Mouse (Mus musculus) midbrain, embryonic 11.5 days (tissue): Measurements from ENCODE around the gene Apln. TPM values are rescaled to one million over a fixed set of nuclear protein-coding genes. Genes with fewer than 3 reads are reported as not detected.
A peak's percentile ranks its signal among the peaks of the same experiment; 100 is the strongest.

Experiments used
- ATAC-seq: fragments of 200-750 bp; cut with Nextera tagmentation; 2 replicates; pipeline ENCODE4 v1.8.0; 2017; ENCODE audit warnings: moderate TSS enrichment, moderate library complexity; ENCODE audit not compliant: low FRiP score
- DNase-seq: peaks from one replicate; pipeline ENCODE4 v3.0.0; 2015; ENCODE audit warnings: low spot score; ENCODE audit errors: missing footprints
- H3K27ac ChIP-seq: fragments of 300-500 bp; sonication (generic); 2 replicates; pipeline ENCODE4 v1.5.1; 2014; ENCODE audit warnings: low read depth, low read length
- H3K27me3 ChIP-seq: fragments of 300-500 bp; sonication (generic); 2 replicates; pipeline ENCODE4 v1.6.1; 2014; ENCODE audit warnings: mild to moderate bottlenecking, low read length, moderate library complexity, mixed read lengths; ENCODE audit not compliant: control insufficient read depth, insufficient read depth
- H3K36me3 ChIP-seq: fragments of 300-500 bp; sonication (generic); 2 replicates; pipeline ENCODE4 v1.6.1; 2014; ENCODE audit warnings: mild to moderate bottlenecking, low read length, moderate library complexity, mixed read lengths; ENCODE audit not compliant: control insufficient read depth, insufficient read depth
- H3K4me1 ChIP-seq: fragments of 300-500 bp; sonication (generic); 2 replicates; pipeline ENCODE4 v1.6.1; 2014; ENCODE audit warnings: low read length; ENCODE audit not compliant: control insufficient read depth, insufficient read depth
- H3K4me2 ChIP-seq: fragments of 300-500 bp; sonication (generic); 2 replicates; pipeline ENCODE4 v1.6.1; 2014; ENCODE audit warnings: mild to moderate bottlenecking, moderate library complexity
- H3K4me3 ChIP-seq: fragments of 300-500 bp; sonication (generic); 2 replicates; pipeline ENCODE4 v1.5.1; 2014; ENCODE audit warnings: low read depth, low read length
- H3K9ac ChIP-seq: fragments of 300-500 bp; sonication (generic); 2 replicates; pipeline ENCODE4 v1.6.1; 2014; ENCODE audit warnings: low read length
- H3K9me3 ChIP-seq: fragments of 300-500 bp; sonication (generic); 2 replicates; pipeline ENCODE4 v1.6.1; 2016; ENCODE audit warnings: low read length; ENCODE audit not compliant: control insufficient read depth
- WGBS: fragments of 180-500 bp; shearing (Covaris S2); extraction: QIAGEN DNeasy Blood & Tissue Kit; methylation state at CpG from one replicate; pipeline ENCODE4 v1.1.7; 2014; 5-methylcytosine and 5-hydroxymethylcytosine counted together
- polyA plus RNA-seq: library from polyadenylated mRNA; unstranded; fragments of >200 nt; fragmentation: Nextera tagmentation; extraction: Ambion mirVana; gene quantifications from 2 replicates; pipeline ENCODE4 v1.2.1, GENCODE M21; 2014

Apln gene
- polyA plus RNA-seq, 1 experiment from 2014 or later = 2.9 TPM

DNA sequence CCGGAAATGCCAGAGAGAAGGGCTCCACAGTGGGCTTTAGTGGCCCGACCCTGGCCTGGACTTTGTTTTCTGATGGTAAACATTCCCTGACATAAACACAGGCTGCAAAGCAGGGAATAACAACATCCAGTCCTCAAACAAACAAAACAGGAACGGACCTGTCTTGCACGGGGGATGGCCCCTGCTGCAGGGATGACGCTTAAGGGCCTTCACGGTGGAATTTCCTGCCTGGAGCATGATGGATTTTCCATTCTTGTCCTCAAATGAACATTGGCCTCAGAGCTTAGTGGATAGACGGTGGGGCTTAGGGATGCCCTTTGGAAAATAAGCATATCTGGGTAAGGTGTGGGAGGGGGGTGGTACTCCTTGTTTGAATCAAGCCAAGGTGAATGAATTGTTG is 33.5 kb downstream of the Apln start:
- Histone ChIP-seq H3K27ac (no peak overlapping the region), H3K36me3 (no peaks in the 10 kb centered on the region), H3K4me2 (no peak overlapping the region), H3K4me3 (no peak overlapping the region), H3K4me1 (no peaks in the 10 kb centered on the region), H3K27me3 (no peaks in the 10 kb centered on the region), H3K9me3 (no peaks in the 10 kb centered on the region), H3K9ac (no peak overlapping the region)
- DNase-seq (no peak), ATAC-seq (no peak)
- WGBS = 82% methylated on average over 7 of the region's 7 CpGs

- Histone ChIP-seq H3K36me3 (no peaks in the 10 kb centered on the region), H3K9me3 (no peaks in the 10 kb centered on the region), H3K4me3 (no peak overlapping the region), H3K9ac (no peak overlapping the region), H3K4me1 (no peaks in the 10 kb centered on the region), H3K4me2 (no peak overlapping the region), H3K27me3 (no peaks in the 10 kb centered on the region), H3K27ac (no peak overlapping the region)
- WGBS = 87% methylated on average over 8 of the region's 8 CpGs
- ATAC-seq = no peak
- DNase-seq = no peak
These were observed 36.2 kb downstream of the Apln start for GRCm38 (mm10) chrX:47998412-47998811.

DNA sequence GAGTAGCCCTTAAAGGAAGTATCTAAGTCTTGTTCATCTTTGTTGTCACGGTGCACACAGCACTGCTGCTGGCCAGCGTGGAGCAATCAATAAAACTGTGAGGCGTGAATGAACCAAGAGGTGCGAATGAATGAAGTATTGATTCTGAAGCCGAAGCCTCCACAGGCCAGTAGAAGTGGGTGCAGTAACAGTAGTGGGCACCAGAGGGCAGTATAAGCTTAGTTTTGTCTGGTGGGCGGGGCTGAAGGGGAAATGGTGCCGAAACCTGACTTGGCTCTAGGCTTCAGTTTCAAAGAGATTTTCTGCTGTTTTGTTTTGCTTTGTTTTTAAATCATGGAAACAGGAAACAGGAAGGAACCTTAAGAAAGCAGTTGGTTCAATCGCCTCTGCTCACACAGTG is 42.0 kb downstream of the Apln start:
- H3K27me3 ChIP-seq = no peaks in the 10 kb centered on the region
- WGBS = 22% methylated on average over 8 of the region's 8 CpGs
- H3K9me3 ChIP-seq = no peaks in the 10 kb centered on the region
- H3K9ac ChIP-seq = no peak overlapping the region
- no peaks in the 10 kb centered on the region for H3K4me1 ChIP-seq
- DNase-seq (peak; percentile 97), ATAC-seq (peak; percentile 61)
- H3K4me3 ChIP-seq = no peak overlapping the region
- H3K36me3 ChIP-seq = no peaks in the 10 kb centered on the region
- H3K27ac ChIP-seq = no peak overlapping the region
- H3K4me2 ChIP-seq = no peak overlapping the region

DNA sequence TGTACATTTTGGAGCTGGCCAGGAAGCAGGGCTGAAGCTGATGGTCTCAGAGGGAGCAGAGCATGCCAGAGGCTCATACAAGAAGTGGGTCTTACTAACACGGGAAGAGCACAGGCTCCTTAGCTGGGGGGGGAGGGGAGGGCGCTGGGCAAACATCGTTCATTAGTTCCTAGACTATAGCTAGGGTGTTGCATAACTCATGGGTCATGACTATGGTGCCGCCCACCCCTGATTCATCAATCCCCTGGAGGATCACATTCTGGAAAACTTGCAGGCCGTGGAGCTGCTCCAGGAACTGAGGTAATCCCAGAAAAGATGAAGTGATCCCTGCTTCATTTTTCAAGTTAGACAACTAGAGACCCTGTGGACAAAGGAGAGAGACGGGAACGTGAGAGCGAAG is 46.6 kb downstream of the Apln start:
- no peaks in the 10 kb centered on the region for H3K9me3 ChIP-seq
- H3K27ac ChIP-seq = no peak overlapping the region
- H3K36me3 ChIP-seq = no peaks in the 10 kb centered on the region
- H3K4me1 ChIP-seq = no peaks in the 10 kb centered on the region
- ATAC-seq = no peak
- no peak overlapping the region for H3K4me2 ChIP-seq
- 83% methylated on average over 8 of the region's 8 CpGs for WGBS
- DNase-seq = no peak
- H3K27me3 ChIP-seq = no peaks in the 10 kb centered on the region
- H3K9ac ChIP-seq = no peak overlapping the region
- no peak overlapping the region for H3K4me3 ChIP-seq

DNA sequence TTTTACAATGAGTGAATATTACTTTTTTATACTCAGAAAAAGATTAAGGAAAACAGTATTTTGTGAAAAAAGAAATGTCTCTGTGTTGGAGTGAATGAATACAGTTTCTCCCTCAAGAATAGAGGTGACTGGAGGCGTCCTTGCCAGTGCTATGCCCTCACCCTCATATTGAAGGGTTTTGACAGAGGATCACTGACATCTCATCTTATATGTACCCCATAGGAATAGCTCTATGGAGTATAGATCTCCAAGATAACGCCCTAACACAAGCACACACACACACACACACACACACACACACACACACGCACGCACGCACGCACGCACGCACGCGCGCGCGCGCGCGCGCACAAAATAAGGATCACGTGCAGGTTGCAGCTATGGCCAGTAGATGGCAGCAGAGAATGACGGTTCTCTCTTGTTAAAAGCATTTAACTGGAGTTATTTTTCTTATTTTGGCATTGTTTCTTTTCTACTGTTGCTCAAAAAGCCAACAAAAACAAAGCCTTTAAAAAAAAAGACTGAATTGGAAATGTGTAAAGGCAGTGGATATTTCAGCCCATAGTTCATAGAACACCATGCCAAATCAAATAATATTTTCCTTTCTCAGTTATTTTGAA is 49.5 kb downstream of the Apln start:
- no peaks in the 10 kb centered on the region for H3K27me3 ChIP-seq
- H3K9me3 ChIP-seq = no peaks in the 10 kb centered on the region
- WGBS = 14% methylated on average over 19 of the region's 19 CpGs
- peak; percentile 97 for DNase-seq
- H3K4me2 ChIP-seq = peak overlapping the region; percentile 31
- no peak overlapping the region for H3K9ac ChIP-seq
- no peak overlapping the region for H3K27ac ChIP-seq
- H3K4me1 ChIP-seq = no peaks in the 10 kb centered on the region
- no peak overlapping the region for H3K4me3 ChIP-seq
- 0 out of 2 replicates have a peak, but pooled peaks have one; percentile 30 for ATAC-seq
- H3K36me3 ChIP-seq = no peaks in the 10 kb centered on the region

GRCm38 (mm10) chrX:47977078-47977477 is 57.6 kb downstream of the Apln start:
- no peaks in the 10 kb centered on the region for H3K9me3 ChIP-seq
- no peaks in the 10 kb centered on the region for H3K4me1 ChIP-seq
- no peak overlapping the region for H3K9ac ChIP-seq
- no peak overlapping the region for H3K4me2 ChIP-seq
- H3K4me3 ChIP-seq = no peak overlapping the region
- no peaks in the 10 kb centered on the region for H3K27me3 ChIP-seq
- no peaks in the 10 kb centered on the region for H3K36me3 ChIP-seq
- H3K27ac ChIP-seq = no peak overlapping the region
- DNase-seq (no peak), ATAC-seq (no peak)
- WGBS = 89% methylated on average over 5 of the region's 5 CpGs

DNA sequence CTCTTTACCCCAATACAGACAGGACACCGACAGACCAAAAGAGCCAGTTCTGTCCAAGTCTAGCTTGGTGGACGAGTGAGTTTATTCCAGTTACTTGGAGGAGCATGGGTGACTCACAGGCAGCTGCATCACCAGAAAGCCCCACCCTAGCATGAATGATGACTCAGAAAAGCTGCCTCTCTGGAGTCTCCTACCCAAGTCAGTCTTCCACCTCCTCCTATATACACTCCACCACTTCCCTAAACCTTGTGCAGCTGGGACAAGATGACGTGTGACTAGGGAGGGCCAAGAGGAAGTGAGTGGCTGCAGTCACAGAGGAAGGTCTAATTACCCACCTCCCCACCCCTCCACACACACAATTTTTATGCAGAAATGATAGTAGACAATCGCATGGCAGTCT is 58.1 kb downstream of the Apln start:
- ATAC-seq = no peak
- 83% methylated on average over 4 of the region's 4 CpGs for WGBS
- Histone ChIP-seq H3K4me3 (no peak overlapping the region), H3K4me1 (no peaks in the 10 kb centered on the region), H3K27me3 (no peaks in the 10 kb centered on the region), H3K9ac (no peak overlapping the region), H3K36me3 (no peaks in the 10 kb centered on the region), H3K4me2 (no peak overlapping the region), H3K9me3 (no peaks in the 10 kb centered on the region), H3K27ac (no peak overlapping the region)
- no peak for DNase-seq

Other genes starting within 250 kb of the Apln start
- gene Smarca1, start 141.9 kb downstream of the Apln start, polyA plus RNA-seq = 30.8 and 35.4 TPM in 2 replicates
- 21.5 and 26.1 TPM in 2 replicates for gene Ocrl, start 122.5 kb downstream of the Apln start, polyA plus RNA-seq
- gene Xpnpep2, start 73.9 kb upstream of the Apln start, polyA plus RNA-seq = 2.2 and 2.9 TPM in 2 replicates
- 1.1 and 1.2 TPM in 2 replicates for gene Sash3, start 111.6 kb upstream of the Apln start, polyA plus RNA-seq
- 3.6 and 3.7 TPM in 2 replicates for gene Zdhhc9, start 174.0 kb upstream of the Apln start, polyA plus RNA-seq
- gene Utp14a, start 222.0 kb upstream of the Apln start, polyA plus RNA-seq = 21.4 and 23.1 TPM in 2 replicates